Mouse (Mus musculus): ENCODE results near the gene Nhsl1.
A peak's percentile ranks its signal among the peaks of the same experiment; 100 is the strongest.

Nhsl1 gene

DNA sequence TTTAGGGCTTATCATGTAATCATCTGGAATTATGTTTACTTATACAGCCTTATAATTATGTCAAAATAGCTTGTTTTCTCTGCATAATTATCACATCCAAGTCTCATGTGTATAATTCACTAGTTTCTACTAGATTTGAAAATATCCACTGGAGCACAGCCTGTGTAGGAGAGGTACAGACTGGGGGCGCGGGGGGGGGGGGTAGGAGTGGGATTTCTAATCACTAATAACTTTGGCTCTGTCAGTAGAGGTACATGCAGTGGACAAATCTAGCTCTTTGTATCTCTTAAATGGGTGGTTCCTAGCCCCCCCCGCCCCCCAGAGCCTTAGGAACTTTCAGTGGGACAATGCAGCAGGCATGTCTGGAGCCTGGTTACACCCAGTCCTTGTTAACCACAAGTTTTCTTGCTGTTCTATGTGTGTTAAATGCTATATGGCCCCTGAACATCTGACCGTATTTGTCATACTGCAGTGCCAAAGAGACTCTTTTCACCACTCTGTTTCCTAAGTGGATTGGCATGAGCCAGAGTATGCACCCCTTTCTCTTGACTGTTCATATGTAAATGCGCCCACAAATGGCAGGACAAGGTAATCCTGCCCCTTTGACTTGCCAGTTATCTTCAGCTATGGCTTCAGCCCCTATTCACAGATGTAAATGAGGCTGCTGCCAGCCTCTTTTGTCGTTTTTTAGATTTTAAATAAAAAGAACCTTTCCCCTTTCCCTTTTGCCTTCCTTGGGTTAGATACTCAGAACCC, 127.0 kb downstream of the Nhsl1 start:
- peak; percentile 44 for DNase-seq (ENCODE audit: low read depth, low spot score)

DNA sequence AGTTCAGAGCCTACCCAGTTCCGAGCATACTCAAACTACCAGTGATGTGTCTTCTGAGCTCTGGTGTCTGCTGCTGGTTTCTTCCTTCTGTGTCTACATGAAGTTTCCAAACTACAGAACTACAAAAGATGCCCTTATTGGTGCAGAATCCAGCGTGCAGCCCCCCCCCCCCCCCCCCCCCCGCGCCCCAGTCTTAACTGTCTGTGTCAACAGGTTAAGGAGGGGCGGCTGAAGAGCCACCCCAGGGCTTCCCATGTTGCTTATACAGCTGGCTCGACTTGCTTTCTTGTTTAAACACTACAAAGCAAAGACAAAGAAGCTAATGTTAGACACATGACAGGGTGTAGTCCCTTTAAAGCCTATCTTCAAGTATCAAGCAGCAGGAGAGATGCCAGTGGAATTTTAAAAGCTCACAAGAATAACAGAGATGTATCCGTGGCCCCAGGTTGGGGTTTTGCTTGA, 127.6 kb downstream of the Nhsl1 start:
- DNase-seq (ENCODE audit: low read depth, low spot score): peak; percentile 57

DNA sequence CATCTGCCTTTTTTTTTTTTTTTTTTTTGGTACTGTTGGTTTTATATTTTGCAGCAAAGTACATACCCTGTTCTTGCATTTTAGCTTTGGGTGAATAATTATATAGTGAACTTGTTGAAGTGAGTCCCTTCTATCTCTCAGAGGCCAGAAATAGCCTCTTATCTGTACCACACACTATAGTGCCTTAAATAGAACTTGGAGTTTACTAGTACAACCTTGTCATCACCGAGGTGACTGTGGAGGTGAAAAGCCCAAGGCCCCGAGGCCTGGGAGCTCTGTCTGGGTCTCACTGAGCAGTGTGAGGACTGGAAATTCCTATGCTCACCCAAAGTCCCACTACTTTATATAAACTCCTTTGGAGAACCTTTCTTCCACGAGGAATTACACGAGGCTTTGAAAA, 128.5 kb downstream of the Nhsl1 start:
- no peak for DNase-seq (ENCODE audit: low read depth, low spot score)

DNA sequence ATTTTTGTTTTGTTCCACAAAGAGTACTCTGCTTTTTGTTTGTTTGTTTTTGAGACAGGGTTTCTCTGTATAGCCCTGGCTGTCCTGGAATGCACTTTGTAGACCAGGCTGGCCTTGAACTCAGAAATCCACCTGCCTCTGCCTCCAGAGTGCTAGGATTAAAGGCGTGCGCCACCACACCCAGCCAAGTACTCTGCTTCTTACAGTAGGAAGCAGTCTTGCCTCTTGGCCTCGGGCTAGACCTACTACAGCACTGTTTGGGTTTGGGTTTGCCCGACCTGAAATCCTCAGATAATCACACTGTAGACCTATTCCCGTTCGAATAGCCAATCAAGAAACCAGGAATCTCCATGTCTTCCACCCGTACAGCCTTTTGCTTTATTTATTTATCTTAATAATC, 130.1 kb downstream of the Nhsl1 start:
- peak; percentile 45 for DNase-seq (ENCODE audit: low read depth, low spot score)

DNA sequence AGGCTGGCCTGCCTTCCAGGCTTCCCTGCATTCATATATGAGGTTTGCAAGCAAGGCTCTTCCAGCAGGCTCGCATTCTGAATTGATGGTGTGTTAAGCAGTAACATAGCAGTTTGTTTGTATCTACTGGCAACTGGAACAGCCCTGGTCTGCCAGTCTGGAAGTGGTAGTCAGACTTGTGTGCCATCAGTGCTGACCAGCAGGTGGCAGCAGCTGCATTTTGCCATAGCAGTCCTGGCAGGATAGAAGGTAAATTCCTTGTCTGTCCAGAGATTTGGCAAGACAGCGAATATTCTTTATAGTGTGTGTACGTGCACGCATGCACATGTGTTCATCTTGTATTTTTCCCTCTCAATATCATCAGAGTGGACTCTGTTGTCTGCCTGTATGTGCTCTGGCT, 134.6 kb downstream of the Nhsl1 start:
- DNase-seq (ENCODE audit: low read depth, low spot score): peak; percentile 72

DNA sequence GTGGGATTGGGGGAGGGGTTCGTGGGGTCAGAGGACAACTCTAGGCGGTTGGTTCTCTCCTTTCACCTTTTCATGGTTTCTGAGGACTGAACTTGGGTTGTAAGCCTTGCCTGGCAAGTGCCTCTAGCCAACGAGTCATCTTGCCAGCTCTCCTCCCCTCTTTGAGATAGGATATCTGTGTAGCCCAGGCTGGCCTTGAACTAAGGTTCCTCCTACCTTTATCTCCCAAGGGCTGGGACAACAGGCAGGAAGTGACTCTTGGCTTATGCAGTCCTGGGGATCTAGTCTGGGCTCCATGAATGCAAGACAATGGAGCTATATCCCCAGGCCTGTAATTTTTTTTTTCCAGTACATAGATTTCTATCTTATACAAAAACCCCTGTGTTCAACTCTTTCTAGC, 135.4 kb downstream of the Nhsl1 start:
- no peak for DNase-seq (ENCODE audit: low read depth, low spot score)

DNA sequence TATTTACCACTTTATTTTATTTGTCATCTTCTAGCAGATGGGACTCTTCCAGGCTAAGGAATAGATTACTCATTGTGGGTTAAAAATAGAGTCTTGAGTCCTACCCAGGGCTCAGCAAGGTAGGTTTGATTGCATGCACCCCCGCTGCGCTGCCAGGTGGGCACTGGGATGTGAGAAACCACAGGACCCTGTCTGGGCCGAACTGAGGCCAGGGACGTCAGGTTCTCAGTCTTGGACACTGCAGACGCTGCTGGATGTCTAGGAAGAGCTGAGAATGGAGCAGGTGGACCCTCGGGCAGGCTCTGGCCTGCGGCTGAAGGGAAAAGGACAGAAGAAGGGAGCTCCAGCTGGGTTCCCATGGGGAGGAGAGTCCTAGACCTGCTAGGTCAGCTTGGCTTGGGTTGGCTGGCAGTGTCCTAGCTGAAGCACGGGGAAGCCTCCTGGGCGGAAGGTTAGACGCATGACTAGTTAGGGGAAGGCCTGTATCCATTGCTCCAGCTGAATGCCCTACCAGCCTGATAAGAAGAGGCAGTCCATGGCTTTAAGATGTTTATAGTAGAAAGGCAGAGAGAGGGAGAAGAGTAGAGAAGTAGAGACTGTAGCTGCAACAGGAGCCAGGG, 136.6 kb downstream of the Nhsl1 start:
- no peak for DNase-seq (ENCODE audit: low read depth, low spot score)

DNA sequence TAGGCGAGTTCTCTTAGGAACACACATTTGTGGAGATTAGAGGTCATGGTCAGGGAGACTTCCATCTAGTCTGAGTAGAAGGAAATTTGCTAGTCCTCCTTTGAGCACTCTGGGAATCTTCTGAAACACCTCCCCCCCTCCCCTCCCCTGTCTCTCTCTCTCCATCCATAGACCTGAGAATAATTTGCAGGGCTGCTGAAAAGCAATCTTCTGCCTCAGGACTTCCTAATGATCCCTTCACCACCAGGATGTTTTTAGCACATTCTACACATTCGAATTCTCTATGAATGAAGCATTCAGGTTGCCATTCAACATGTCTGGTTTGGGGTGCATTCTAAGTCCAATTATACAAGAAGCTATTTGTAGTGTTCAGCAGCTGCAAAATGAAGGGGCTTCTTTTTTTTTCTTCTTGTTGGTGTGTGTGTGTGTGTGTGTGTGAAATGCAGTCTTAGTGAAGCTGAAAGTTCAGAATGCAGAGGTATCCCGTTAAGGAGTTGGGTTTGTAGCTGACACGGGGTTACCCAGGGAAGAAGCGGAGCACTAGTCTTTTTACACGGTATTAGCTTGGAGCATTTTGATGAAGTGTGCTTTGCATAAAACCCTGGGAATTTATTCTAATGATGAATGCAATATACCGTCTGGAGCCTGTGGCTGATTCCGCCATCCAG, 139.2 kb downstream of the Nhsl1 start:
- DNase-seq (ENCODE audit: low read depth, low spot score): no peak

DNA sequence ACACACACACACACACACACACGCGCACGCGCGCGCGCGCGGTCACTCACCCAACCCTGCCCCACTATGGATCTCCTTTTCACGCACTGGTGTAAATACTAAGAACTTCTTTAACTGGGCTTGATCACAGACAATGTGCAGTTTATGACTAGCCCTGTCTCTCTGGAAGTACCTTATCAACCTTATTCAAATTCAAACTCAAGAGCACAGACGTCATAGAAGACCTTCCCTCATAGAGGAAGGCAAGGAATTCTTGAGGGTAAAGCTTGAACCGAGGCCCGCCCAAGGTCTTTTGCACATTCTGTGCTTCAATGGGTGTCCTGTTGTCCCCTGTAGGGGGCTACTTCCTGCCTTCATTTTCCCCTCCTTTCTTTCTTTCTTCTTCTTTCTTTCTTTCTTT, 142.6 kb downstream of the Nhsl1 start:
- DNase-seq (ENCODE audit: low read depth, low spot score): peak; percentile 75

DNA sequence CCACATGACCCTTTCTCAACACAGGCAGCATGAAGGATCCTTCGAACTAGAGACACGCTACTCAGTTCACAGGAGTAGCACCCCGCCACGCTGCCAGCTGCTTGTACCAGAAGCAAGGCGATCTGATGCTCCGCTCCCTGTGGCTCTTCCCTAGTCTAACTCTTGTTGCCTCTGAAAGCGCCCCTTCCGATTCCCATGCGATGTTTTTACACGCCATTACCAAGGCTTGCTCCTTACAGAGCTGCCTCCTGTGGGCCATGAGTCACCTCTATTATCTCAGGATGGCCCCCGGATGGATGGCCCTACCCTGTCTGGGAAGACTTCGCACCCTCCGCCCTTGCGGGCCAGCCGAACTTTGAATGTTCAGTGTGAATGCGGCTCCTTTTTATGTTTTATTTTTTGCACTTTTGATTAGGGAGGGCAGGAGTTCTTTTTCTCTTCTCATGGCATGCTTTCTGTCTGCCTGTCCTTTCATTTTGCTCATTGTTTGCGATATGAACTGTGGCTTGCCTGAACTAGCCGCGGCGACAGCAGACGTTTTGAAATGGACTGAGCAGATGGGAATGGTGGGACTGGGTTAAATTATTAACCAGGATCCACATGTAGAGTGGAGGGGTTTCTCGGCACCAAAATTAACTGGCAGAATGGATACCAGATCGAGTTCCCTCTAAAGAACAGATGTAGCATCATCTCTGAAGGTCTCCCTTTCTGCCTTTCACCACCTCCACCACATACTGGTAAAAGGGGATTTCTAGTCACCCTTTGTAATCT, 144.5 kb downstream of the Nhsl1 start:
- peak; percentile 73 for DNase-seq (ENCODE audit: low read depth, low spot score)

DNA sequence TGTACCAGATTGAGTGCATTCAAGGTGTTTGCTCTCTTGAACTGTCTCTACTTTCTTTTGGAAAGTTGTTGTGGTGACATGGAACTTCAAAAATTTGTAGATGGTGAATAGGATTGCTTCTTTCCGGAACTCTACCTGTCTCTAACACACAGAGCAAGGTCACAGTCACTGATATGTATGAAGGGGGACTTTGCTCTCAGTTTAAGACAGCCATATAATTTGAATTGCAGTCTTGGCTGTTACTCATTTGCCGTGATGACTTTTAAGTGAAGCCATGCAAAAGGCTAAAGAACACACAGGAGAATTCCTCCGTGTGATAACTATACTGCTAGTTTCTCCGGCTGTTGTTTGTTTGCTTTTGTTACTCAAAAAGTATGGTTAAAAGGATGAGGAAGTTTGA, 149.6 kb downstream of the Nhsl1 start:
- DNase-seq (ENCODE audit: low read depth, low spot score): no peak

DNA sequence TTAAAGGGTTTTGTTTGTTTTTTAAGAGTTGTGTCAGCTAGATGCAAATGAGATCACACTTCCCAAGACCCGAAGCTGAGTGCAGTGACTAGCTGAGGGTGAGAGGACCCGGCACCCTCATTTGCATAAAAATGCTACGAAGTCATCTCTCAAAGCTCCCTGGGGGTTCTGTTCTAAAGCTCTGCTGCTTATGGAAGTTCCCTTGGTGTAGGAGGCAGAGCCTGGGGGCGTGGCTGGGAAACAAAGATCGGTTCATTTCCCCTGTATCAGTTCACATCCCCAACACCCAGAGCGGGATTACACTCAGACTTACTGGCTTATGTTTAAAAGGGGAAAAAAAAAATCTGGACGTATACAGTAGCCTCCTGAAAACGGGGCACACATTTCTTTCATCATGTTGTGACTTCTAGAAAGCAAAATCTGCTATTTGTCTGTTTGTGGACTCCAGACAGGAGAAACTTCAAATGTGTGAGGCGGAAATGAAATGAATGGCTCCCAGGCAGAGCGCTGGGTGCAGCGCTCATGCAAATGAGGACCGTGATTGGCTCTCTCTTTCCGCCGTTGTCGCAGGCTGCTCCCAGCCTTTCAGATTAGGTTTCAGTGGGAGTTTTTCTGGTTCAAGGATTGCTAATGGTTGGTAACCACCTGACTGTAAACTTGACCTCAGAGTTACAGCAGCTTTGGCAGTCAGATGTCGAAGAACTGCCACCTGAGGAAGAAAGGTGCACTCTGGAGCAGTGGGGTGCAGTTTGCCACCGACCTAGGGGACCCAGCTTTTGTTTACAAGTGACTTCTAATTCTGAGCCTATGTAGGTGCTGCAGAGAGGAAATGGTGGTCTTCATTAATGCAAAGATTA, 150.7 kb downstream of the Nhsl1 start:
- DNase-seq (ENCODE audit: low read depth, low spot score): peak; percentile 90

DNA sequence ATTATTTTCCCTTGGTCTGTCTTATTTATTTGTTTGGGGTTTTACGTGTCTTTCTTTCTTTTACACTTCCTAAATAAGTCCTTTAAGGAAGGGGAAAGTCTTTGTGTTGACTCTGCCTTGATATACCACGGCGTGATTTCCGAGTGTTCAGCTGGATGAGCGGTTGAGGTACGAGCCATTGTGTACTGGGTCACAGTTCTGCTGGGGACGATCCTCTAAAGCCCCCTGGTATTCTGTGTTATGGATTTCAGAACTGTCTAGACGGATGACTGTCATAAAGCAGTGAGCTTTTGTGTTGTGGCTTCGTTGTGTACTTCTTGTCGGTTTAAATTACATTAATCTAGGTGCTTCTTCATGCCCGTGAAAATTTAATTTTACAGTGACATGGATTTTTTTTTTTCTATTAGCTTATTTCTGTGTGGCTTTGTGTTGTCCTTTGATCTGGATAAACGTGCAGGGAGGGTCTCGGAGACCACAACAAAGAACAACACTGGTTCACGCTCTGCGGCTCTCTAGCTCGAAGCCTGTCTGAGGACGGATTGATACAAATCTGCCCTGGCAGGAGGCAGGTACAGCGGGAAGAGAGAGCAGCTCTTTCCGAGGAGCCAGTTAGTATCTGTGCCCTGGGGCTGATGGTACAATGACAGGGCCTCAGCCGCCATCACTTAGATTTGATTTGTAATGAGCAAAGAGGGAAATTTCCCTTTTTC, 151.7 kb downstream of the Nhsl1 start:
- DNase-seq (ENCODE audit: low read depth, low spot score): no peak

DNA sequence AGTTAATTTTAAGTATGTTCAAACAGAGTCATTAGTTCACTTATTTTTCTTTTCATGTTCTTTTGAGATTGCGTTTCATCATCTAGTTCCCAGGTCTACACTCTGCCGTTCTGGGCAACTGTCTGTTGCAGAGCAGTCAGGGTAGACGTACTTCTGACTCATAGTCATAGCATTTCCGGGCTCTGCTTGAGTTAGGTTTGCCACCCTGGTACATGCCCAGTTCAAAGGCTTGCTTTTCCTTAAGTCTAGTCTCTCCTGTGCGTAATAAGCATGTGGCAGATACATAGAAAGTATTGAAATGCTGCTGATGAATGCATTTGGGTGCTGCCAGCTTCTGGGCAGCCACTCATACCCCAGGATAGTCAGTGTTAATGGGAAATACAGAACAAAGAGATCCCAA, 152.9 kb downstream of the Nhsl1 start:
- DNase-seq (ENCODE audit: low read depth, low spot score): no peak

DNA sequence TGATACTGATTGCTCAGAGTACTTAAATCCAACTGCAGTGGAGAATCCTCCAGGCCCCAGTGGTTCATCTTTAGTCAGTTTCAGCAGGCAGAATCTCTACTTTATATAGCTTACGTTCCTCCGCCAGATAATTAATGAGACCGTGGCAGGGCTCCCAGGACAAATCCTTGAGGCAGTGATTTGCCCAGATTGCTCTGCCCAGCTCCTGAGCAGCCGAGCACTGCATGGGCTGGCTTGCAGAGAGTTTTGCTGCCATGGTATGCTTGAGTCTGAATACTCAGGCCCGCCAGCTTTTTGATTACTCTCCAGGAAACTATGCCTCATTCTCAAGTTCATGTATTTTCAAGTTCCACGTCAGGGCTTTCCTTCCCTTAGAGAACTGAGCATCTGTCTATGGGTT, 156.3 kb downstream of the Nhsl1 start:
- no peak for DNase-seq (ENCODE audit: low read depth, low spot score)

DNA sequence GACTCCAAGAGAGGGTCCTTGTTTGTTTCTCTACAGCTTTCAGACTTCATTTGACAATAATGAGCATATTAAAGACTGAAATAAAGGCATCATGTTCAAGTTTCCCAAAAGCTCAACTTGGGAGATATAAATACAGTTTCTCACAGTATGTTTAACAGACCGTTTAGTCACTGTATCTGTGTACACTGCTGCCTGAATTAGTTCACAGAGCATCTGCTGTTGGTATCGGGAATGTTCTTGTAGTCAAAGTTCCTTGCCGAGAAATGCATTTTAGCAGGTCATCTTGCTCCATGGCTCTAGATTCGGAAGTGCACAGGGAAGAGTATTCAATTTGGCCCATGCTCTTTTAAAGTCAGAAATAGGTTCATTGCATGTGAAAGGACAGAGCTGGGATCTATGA, 159.5 kb downstream of the Nhsl1 start:
- DNase-seq (ENCODE audit: low read depth, low spot score): no peak

DNA sequence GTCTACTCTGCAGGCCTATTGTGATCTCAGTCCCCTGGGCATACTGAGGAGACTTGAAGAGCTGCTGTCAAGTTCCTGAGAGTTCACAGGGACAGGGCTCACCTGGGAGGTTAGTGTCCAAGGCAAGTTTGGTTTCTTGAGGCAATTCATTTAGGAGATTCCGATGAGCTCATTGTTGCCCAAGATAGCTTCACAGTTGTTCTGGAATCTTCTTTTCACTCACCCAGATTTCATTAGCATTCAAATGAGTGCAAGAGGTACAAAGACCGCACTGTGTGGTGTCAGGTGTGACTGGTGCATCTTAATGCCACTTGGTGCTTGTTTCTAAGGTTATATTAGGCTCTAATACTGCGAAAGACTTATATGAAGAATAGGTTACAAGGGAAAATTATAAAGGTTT, 160.5 kb downstream of the Nhsl1 start:
- peak; percentile 62 for DNase-seq (ENCODE audit: low read depth, low spot score)

DNA sequence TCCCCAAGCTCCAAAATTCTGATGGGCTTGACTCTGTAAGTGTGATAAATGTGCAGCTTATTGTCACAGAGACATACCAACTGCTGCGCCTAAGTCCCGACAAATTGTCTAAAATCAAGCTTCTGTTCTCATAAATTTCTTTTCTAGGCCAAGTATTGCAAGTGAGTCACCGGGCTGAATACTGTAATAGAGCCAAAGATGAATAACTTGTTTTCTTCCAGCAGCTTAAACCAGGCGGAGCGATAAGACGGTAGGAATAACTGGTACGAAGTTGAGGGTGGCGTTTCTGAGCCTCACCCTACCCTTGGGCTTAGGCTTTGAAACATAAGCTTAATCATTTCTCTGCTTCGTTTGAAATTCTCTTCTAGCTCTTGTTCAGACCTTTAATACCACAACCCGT, 162.1 kb downstream of the Nhsl1 start:
- no peak for DNase-seq (ENCODE audit: low read depth, low spot score)

DNA sequence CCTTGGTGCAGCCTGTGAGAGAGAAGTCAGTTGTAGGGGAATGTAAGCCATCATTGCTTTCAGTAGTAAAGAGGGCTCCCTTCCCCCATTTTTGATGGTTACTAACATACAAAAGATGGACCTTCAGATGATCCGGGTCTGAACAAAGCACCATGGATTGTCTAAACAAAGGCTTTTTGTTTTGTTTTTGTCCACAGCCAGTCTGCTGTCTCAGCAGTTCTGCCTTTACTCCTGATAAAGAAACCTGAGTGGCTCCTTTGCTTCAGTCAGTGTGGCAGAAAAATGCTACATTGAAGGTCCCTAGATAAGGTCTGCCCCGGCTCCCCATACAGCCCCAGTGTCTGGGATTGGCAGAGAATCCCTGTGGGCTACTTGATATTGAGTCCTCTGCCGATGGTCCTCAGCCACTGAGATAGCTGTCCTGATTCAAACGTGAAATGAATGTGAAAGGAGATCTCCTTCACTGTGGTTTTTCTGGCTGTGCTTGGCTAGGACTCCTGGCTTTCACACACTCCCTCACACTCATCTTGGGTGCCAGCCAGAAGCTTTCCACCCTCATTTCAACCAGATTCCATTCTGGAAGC, 163.9 kb downstream of the Nhsl1 start:
- peak; percentile 80 for DNase-seq (ENCODE audit: low read depth, low spot score)

DNA sequence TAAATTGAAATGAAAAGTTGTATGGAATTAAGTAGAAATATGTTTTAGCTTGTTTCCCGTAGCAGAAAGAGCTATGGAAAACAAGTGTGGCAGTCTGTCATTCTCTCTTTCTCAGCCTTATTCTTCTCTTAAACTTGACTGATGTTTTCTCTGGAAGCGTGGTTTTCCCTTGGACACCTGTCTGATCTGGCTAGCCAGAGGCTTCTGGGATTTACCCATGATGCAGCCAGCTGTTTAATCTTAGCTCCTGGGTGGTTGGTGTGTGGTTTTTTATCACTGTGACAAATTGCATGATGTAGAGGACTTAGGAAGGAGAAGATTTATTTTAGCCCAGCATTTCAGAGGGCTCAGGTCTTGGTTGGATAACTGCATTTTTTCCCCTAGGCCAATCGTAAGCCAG, 164.9 kb downstream of the Nhsl1 start:
- DNase-seq (ENCODE audit: low read depth, low spot score): no peak

Measured in R1 (cell line).